Mouse (Mus musculus): ENCODE data around the gene Plxna1. TPM values are rescaled to one million over a fixed set of nuclear protein-coding genes. Genes with fewer than 3 reads are reported as not detected.

Gene Plxna1
- total RNA-seq, 2 experiments from 2014 or later = 10.9 to 13.0 TPM

DNA sequence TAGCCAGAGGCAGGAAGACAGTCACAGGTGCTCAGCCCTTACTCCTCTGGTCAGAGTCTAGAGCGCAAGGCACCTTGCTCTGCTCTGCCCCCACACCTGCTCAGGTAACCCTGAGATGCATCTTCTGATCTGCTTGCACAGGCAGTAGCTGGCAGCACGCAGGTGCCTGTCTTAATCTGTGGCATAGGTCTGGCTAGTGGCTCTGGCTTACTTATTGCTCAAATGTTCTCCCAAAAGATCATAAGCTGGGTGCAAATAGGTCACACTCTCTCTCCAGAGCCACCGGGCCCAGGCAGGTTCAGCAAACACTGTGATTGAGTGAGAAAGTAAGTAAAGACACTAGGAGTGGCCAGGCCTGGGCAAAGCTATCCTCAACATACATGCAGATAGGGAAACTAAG is 3.2 kb downstream of the Plxna1 start:
- TF ChIP-seq CTCF (IDR thresholded peaks at IDR 0.05) = no peak
- Histone ChIP-seq H3K27ac (peak overlapping the region; percentile 50), H3K4me3 (no peak overlapping the region)
- intact Hi-C loops (cut with DNase I) = no loop called here
- DNase-seq = peak; percentile 13

DNA sequence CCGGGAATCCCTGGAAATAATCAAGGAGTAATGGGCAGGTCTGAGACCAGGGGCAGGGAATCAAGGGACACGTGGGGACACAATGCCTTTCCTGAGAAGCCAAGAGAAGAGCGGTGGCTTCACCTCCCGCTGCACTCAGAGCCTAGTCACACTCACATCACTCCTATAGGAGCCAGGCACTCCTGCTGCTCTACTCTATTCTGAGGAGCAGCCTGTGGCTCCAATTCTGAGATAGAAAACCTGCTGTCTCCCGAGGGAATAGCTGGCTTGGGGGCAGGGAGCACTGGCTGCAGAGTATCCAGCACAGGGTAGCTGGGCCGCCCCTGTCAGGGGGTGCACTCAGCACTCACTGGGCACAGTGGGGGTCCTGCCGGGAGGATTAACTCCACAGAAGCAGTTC is 6.8 kb downstream of the Plxna1 start:
- no peak for DNase-seq
- Histone ChIP-seq H3K4me3 (no peak overlapping the region), H3K27ac (no peak overlapping the region)
- intact Hi-C loops (cut with DNase I) = no loop called here
- TF ChIP-seq CTCF (IDR thresholded peaks at IDR 0.05) = no peak

DNA sequence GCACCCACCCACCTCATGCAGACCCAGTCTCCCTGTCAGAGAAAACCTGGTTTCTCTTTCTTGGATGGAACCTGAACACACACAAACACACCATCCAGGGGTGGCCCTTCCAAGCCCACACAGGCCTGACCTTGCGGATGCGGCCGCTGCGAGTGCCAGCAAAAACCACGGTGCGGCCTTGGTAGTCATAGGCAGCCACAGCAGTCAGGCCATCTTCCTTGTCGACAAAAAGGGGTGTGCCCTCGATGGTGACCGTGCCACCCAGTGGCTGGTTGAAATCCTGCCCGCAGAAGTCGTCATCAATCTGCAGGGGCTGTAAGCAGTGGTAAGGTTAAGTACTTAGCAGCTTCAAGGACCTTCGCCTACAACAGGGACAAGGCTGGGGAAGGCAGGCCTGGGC is 7.7 kb downstream of the Plxna1 start:
- no peak for TF ChIP-seq CTCF (IDR thresholded peaks at IDR 0.05)
- no peak for DNase-seq
- Histone ChIP-seq H3K27ac (peak overlapping the region; percentile 81), H3K4me3 (no peak overlapping the region)
- intact Hi-C loops (cut with DNase I) = no loop called here

DNA sequence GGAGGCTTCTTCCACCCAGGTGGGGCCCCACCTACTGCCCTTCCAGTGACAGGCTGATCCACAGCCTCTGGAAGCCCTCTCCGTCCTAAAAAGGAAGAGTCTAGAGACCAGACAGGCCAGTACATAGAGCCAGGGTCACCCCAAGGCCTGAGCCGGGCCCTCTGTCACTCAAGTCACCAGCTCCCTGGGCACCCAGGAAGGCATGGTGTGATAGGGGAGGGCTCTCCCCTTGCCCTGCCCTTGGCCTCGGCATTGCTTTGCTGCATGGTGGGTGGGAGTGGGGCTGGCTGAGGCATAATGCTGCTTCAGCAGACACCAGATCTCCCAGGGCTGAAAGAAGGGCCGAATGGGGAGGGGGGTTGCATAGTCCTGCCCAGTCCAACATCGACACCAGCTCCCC is 8.3 kb downstream of the Plxna1 start:
- peak overlapping the region; percentile 81 for H3K27ac ChIP-seq
- no peak for TF ChIP-seq CTCF (IDR thresholded peaks at IDR 0.05)
- H3K4me3 ChIP-seq = no peak overlapping the region
- intact Hi-C loops (cut with DNase I) = no loop called here
- no peak for DNase-seq

DNA sequence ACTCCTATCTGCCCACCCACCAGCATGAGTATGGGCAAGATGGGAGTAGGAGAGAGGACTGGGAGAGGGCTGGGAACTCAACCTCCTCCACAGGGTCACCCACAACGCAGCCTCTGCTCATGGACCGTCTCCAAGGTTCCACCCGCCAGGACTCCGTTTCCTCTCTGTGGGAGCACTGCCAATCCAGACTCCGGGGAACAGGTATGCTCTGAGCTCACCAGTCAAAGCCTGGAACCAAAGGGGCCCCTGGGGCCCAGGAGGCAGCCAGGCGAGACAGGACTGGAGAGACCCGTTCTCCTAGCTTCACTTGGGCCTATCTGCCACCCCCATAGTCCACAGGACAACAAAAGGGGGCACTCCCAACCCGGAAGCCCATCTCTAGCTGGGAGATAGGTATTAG is 9.3 kb downstream of the Plxna1 start:
- H3K4me3 ChIP-seq = no peak overlapping the region
- peak; percentile 40 for DNase-seq
- H3K27ac ChIP-seq = peak overlapping the region; percentile 81
- TF ChIP-seq CTCF (IDR thresholded peaks at IDR 0.05) = no peak
- intact Hi-C loops (cut with DNase I) = no loop called here

DNA sequence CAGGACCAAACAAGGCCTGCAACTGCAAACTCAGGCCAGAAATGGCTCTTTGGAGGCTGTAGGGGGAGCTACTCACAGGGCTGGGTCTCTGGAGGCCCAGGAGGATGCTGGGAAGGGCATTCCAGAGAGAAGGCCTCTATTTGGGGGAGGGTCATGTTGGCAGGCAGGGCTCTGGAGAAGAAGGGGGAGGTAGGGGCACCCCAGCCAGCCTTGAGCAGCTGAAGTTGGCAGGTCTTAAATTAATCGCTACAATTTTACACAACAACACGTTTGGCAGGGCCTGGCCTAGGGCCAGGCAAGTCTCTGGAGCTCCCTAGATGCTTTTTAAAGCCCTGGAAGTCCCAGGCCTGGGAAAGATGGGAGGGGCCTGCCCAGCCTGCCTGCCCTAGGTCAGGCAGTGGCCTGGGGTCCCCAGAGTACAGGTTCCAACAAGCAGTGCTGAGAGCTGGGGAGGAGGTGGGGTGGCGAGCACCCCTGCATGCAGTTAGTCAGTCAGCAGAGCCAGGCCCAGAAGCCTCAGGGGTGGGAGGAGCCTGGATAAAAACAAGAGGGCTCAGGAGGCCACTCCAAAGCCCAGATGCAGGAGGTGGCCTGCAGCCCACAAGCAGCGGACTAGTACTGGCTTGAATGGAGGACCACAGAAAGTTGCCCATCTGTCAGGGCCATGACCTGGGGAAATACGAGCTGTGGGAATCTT is 10.8 kb downstream of the Plxna1 start:
- peak; percentile 75 for DNase-seq
- peak overlapping the region; percentile 5; the same call in 1 of the 2 replicates for H3K4me3 ChIP-seq
- peak; percentile 47 for TF ChIP-seq CTCF (IDR thresholded peaks at IDR 0.05)
- intact Hi-C loops (cut with DNase I) = loop anchor here (2.0 kb wide), 1 partner anchor 113 kb away; no protein-coding TSS in a partner anchor
- H3K27ac ChIP-seq = peak overlapping the region; percentile 81

DNA sequence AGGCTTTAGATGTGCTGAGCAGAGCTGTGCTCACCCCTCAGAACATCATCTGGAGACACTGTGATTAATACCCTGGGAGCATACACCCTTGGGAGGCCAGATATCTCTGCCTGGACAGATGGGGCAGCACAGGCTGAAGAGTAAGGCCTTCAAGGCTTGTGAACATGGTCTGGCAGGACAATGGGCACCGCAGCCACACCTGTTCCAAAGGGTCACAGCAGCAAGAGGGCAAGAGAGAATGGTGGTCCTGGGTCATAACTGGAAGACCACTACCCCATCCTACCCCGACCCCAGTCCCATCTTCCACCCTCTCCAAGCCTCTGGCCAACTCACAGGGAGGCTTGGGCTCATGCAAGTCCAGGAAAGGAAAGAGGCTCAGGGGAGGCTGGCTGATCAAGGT is 11.9 kb downstream of the Plxna1 start:
- H3K27ac ChIP-seq = peak overlapping the region; percentile 81
- no peak for TF ChIP-seq CTCF (IDR thresholded peaks at IDR 0.05)
- H3K4me3 ChIP-seq = no peak overlapping the region
- intact Hi-C loops (cut with DNase I) = loop anchor here (2.0 kb wide), 1 partner anchor 112 kb away; no protein-coding TSS in a partner anchor
- DNase-seq = no peak

DNA sequence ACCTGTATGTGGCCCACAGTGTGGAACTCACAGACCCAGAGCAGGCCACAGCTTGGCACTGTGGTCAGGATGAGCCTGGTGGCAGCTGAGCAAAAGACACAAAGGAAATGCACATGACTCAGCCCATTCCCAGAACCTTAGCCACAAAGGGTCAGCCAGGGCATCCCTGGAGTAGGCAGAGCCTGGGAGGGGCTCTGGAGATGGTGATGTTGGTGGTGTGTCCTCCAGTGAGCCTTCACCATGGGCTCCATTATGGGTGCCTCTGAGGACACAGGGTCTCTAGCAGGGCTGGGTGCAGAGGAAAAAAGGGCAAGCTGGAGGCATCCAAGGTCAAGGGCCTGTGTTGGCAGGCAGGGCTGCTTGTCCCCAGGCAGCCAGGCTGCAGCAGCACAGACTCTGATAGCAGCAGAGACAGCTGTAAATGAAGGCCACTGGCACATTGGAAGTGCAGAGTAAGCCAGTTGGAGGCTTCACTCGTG is 12.3 kb downstream of the Plxna1 start:
- no peak for TF ChIP-seq CTCF (IDR thresholded peaks at IDR 0.05)
- intact Hi-C loops (cut with DNase I) = loop anchor here (2.0 kb wide), 1 partner anchor 111 kb away; no protein-coding TSS in a partner anchor
- no peak overlapping the region for H3K4me3 ChIP-seq
- DNase-seq = peak; percentile 66
- H3K27ac ChIP-seq = peak overlapping the region; percentile 81

DNA sequence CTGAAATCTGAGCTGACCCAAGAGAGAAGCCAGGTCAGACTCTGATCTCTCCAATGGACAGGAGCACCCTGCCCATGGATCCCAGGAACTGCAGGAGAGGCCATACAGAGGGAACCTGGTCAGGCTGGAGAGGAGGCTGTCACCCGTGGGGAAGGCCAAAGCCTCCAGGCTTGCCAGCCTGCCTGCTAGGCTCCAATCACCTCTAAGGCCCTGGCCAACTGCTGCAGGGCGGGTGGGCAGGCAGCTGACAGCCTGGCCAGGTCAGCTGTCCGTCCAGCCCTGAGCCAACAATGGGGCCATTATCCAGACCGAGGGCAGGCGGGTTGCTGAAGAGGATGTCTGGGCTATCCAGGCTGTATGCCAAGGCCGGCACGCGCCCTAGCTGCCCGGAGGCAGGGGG is 14.1 kb downstream of the Plxna1 start:
- Histone ChIP-seq H3K27ac (peak overlapping the region; percentile 81), H3K4me3 (no peak overlapping the region)
- TF ChIP-seq CTCF (IDR thresholded peaks at IDR 0.05) = no peak
- DNase-seq = peak; percentile 70
- intact Hi-C loops (cut with DNase I) = no loop called here

DNA sequence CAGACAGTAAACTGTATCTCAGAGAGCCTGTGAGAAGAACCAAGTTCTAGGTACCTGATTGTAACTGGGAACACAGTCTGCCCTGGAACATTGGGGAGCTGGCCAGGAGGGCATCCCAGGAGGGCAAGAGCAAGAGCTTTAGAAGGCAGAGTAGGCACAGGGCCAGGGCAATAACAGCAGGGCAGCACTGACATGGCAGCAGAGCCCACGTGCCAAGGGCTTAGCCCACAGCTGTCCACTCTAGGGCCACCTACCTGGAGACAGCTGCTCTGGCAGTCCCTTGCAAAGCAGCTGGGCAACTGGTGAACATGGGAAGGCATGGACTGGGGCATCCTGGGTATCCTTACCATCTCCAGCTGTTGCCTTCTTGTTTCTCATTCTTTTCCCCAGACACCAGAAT is 14.6 kb downstream of the Plxna1 start:
- Histone ChIP-seq H3K4me3 (no peak overlapping the region), H3K27ac (peak overlapping the region; percentile 81)
- peak; percentile 52 for DNase-seq
- TF ChIP-seq CTCF (IDR thresholded peaks at IDR 0.05) = no peak
- intact Hi-C loops (cut with DNase I) = no loop called here

DNA sequence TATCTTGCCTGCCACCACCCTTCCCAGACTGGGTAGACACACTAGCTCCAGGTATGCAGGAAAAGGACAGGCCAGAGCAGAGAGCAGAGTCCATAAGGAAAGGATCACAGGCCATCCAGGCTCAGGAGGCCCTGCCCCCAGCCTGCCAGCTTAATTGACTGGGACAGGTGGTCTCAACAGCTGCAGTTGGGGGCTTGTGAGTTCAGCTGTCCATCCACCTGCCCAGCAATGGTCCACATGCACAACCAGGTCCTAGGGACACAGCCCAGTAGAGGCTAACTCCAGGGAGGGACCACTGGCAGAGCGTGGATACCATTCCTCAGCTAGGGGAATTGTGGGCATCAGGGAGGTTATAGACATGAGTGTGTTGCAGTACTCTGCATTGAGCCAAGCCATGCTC is 16.6 kb downstream of the Plxna1 start:
- Histone ChIP-seq H3K4me3 (no peak overlapping the region), H3K27ac (peak overlapping the region; percentile 83)
- no peak for TF ChIP-seq CTCF (IDR thresholded peaks at IDR 0.05)
- peak; percentile 38 for DNase-seq
- intact Hi-C loops (cut with DNase I) = no loop called here

DNA sequence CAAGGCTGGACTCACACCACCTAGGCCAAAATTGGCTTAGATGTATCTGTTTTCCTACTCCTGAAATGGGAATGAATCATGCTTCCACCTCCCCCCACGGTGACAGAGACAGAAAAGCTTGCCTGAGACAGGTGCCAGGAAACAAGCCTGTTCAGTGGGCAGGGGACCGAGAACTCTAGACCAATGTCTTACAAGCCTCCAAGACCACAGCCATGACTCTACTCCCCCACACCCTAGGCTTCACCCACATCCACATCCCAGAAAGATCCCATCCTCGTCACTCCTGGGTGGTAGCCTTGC is 17.0 kb downstream of the Plxna1 start:
- H3K4me3 ChIP-seq = peak overlapping the region; percentile 50
- H3K27ac ChIP-seq = peak overlapping the region; percentile 83
- intact Hi-C loops (cut with DNase I) = no loop called here
- no peak for TF ChIP-seq CTCF (IDR thresholded peaks at IDR 0.05)
- peak; percentile 38 for DNase-seq

DNA sequence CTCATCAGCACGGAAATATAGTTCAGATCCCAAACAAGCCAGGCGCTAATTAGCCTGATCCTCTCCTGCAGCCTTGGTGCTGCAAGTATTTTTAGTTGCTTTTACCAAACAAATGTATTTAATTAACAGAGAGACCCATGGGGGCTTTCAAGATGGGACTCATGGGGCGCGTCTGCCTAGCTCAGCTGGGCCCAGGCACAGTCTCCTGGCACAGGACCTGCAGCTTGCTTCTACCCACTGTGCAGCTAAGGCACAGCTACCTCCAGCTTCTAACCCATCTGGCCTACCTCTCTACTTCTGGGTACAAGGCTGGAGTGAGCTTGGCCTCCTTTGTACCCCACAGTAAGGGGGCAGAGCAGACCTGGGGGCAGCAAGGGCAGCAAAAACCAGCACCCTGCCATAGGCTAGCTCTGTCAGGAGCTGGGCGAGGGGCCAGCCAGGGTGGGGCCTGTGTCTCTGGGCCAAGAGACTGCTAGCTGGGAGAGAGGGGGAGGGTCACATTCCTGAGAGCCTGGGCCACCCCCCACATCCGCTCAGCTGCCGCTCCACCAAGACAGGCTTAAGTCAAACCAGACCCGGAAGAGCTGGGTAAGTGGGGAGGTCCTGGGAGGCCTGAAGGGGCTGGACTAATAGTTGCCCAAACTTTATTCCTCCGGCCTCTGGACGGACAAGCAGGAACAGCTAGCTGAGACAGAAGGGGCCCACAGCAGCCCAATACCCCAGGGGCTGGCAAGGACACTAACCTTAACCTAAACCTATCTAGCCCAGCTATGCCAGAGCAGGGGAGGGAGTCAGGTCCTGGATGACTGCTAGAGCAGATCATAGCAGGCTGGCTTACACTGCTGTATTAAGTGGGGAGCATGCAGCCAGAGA is 17.6 kb downstream of the Plxna1 start:
- TF ChIP-seq CTCF (IDR thresholded peaks at IDR 0.05) = no peak
- peak overlapping the region; percentile 50 for H3K4me3 ChIP-seq

More for the DNA sequence above, 17.6 kb downstream of the Plxna1 start:
- intact Hi-C loops (cut with DNase I) = no loop called here
- peak; percentile 93 for DNase-seq
- H3K27ac ChIP-seq = peak overlapping the region; percentile 83

Measured in gastrocnemius, adult 2 months (tissue).